Mouse (Mus musculus): ENCODE measurements around the gene Nol6.

The Nol6 gene

DNA sequence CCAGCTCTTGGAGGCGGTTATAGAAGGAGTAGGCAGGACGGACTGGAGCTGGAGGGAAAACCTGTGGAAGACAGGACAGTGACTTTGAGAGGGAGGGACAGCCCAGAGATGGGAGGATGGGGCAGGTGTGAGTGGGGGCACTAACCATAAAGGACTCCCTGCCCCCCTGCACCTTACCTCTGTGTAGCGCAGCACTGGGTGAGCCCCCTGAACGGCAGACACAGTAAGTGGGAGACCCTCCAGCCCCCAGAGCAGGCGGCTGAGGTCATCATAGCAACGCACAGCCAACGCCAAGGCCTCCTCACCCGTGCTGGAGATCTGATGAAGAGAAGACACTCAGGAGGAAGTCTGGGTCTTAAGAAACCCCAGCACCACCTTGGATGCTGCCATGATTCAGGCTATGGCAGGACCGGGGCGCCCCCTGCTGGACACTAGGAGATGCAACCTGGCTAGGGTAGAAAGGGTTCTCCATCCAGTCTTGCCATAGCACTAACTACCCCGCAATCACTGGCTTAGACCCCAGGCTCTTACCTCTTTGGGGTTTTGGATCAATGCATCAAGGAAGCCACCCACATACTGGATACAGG lies 5.5 kb downstream of the Nol6 start:
- DNase-seq (ENCODE audit: low read depth): no peak

DNA sequence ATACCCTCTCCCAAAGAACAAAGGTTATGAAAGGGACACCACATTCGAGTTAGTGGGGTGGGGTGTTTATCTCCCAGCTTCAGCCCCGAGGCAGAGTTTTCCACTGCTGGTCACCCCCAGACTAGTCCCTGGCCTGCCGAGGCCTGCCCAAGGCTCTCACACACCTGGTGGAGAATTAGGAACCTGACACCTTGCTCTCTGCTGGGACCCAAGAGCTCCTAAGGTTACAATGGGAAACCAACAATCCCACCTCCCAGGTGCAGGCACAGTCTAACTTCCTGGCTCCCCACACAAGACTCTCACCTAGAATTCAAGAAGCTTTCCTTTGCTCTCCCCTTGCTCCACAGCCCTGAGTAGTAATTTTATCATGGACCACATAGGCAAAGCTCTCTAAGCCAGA lies 7.4 kb downstream of the Nol6 start:
- DNase-seq (ENCODE audit: low read depth): no peak

DNA sequence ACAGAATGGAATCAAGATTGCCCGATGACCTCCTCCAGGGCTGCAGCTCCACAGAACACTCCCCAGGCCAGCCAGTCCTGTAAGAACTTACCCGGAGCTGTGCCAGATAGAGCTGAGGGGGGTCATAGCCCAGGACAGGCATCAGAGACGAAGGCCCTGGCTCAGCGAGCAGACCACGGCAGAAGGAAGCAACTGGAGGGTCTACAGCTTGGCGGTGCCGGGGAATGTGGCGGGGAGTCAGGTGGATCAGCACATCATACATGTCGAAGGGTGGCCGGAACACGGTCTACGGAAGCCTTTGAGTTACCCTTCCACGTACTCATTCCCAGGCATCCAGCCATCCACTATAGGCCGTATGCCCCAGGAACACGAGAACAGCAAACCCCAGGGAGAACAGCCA lies 8.5 kb downstream of the Nol6 start:
- no peak for DNase-seq (ENCODE audit: low read depth)

DNA sequence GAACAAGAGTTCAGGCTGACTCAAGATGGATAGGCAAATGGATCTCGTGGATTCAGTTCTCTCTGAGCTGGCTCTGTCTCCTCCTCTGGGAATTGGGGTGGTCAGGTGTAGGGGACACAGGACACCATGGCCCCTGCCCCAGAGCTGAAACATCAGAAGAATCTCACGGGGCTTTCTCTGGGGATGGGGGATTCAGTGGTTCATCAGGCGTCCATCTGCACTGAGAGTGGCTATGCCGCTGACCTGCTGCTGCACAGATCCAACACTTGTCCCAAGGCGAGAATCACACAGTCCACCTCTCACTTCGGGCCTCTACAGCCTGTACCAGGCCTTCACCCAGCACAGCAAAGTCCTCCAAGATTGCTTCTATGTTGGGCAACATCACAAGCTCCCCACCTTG lies 9.2 kb downstream of the Nol6 start:
- no peak for DNase-seq (ENCODE audit: low read depth)

DNA sequence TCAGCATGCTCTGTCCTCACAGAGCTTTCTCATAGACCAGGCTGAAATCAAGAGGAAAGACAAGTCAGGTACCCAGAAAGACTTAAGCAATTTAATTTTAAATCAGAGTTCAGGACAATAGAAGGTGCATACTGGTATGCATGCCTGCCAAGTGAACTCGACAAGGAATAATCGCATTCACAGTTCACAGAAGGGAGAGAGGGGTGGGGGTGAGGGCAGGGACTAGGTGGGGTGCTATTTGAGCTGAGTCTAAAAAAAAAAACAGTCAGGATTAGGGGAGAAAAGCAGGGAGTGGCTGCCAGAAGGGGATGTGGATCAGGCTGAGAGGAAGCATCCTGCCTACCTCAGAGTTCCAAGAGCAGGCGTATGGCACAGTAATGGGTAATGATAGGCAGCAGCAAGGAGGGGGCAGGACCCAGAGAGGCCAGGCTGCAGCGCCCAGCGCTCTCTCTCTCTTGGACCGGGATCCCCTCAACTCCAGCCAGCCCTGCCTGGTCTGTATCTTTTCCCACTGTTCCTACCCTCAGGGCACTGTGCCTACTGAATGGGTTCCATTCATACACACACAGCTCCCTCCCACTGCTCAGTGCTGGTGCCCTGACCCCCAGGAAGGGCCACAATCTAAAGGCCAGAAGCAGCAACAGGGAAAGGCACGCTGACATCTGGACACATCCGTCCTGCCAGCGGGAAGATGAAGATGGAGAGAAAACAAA lies 9.7 kb downstream of the Nol6 start:
- no peak for DNase-seq (ENCODE audit: low read depth)

DNA sequence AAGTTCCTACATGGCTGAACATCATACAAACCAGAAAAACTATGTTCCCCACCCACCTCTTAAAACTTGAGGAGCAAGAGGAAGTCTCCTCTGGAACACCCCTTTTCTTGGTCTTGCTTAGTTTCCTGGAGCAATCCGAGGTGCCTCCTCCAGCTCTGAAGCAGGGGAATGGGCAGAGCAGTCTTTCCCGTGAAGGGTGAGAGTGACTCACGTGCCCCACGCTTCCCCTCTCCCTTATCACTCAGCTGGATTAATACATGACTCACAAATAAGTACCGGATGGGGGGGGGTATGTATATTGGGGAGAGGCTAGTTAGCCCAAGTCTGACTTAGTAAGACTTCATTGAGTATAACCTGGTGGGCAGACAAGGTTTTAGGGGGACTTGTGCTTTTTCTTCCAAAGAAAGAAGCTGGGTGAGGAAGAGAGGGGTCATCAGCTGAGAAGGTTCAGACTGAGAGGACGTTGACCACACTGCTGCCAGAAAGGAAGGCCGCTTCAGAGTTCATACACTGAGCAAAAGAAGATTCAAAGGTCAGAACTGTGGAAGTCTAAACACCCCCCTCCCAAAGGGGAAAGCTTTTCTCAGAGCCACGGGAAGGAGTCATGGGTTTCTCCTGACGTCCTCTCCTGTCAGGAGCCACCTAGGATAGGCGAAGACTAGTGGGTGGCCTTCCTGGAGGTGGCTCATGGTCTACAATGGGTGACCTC lies 15.4 kb downstream of the Nol6 start:
- DNase-seq (ENCODE audit: low read depth): no peak

DNA sequence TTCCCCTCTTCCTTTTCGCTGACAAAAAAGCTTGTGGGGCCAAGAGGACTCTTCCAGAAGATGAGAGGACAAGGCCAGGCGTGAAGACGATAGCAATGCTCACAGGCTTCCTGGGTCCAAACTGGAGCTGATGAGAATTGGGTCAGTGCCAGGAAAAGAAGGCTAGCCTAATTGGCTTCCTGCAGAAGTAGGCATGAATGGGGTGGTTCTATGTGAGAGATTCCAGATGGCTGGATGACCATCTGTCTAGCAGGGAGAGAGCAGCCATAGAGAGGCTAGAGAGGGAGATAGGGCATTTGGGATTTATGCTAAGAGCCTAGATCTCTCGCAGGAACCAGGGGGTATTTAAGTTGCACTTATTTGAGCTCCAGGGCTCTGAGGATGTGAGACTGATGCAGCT lies 16.8 kb downstream of the Nol6 start:
- no peak for DNase-seq (ENCODE audit: low read depth)

DNA sequence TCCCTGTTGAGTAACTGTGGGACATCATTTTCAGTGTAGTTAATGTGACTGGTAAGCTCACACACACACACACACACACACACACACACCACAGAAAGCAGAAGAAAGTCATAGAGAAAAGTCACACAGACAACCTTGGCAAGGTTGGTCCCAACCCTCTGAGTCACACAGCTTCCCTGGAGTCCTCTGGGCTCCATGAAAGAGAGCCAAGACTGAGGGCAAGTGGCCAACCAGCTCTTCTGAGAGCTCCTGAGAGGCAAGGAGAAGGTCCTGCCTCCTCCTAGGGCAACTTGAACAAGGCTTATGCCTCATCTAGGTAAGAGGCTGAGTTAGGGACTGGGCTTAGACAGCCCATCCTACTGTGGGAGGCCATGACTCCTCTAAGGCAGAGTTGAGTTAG lies 21.4 kb downstream of the Nol6 start:
- DNase-seq (ENCODE audit: low read depth): peak; percentile 63

DNA sequence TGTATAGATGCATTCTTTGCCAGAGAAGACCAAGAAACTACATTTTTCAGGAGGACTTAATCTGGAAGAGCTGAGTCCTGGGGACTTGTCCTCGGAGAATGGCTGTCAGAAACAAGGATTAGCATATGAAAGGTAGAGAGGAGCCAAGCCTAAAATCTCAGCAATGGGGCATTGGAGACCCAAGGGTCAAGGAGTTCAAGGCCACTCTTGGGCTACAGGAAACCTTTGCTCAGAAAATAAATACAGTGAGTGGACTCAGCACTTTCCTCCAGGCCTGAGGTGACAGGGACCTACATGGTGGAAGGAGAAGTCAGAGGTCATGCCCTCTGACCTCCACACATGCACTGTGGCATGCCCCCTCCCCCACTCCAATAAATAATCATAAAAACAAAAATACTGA lies 23.3 kb downstream of the Nol6 start:
- DNase-seq (ENCODE audit: low read depth): no peak

DNA sequence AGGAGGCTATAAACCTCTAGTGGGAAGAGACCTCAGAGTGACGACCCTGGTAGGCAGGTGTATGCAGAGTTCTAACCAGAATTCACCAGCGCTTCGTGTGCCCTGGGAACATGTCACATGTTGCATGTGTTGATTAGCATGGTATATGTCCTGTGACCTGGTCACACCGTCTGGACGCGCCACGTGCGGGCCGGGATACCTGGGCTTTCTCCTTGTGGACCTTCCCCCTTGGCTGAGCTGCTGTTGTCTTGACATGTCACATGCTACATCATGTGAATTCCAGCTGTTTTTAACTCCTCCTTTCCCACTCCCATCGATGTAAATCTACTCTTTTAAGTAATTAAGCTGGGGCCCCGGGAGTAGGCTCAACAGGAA lies 25.7 kb downstream of the Nol6 start:
- no peak for DNase-seq (ENCODE audit: low read depth)

DNA sequence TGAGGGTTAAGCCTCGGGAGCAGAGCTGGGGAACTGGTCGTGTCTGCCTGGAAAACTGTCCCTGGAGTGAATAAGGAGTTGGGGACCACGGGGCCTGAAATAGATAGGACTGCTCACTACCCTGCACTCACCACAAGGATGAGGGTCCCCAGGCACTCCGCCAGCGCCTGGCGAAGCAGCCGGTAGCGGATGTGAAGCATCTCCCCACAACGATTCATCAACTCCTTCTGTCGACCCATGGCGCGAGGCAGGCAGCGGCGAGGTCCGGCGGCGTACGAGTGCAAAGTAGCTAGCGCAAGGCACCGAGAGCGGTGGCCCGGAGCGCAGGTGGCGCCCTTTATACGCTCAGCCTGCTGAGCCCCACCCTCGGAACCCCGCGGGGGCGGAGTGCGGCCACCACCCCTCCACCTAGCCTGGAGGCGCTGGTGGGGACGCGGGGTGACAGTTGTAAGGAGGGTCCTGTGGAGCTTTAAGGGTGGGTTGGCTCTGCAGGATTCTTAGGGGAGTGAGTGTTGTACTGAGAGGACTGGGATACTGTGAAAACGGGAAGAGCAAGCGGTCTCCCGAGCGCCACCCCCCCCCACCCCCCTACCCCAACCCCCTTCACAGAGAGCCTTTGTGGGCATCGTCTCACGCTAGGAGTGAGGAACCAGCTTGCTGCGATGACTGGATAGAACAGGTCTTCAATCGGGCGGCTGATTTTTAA lies 26.2 kb downstream of the Nol6 start, which contains the start of gene Aqp3:
Gene Aqp3, minus strand, starts transcription at position 313 of the 706 bp plus-strand sequence.
- no peak for DNase-seq (ENCODE audit: low read depth)

DNA sequence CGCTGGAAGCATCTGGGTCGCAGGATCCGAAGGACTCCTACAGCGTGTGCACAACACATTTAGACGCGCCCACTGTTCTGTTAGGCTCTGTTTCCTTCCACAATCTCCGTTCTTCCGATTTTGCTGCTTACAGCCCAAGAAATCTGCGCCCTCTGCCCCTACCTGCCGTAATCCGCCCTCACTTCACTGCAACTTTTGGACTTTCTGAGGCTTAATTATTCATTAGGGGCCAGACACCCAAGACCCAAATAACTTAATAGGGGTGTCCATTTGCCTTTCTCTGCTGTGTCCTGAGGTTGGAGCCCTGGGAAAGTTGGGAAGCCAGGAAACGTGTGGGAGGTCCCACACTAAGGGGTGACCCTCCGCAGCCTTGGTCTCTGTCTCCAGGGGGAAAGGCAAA lies 26.9 kb downstream of the Nol6 start:
- no peak for DNase-seq (ENCODE audit: low read depth)

DNA sequence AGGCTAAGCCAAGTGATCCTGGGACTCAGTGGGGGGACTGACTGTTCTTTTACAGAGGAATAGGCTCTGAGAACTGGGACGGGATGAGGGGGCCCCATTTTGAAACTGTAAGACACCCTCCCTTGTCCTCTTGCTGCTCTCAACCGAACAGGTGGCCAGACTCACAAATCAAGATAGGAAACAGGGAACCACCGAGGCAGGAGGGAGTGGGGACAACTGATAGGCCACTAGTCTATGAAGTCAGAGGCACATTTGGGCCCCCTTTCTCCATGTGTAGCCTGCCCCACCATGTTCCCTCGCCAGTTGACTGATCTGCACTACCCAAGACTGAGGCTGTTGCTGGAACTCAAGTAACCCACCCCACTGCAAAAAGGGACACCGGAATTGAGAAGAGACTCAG lies 27.5 kb downstream of the Nol6 start:
- DNase-seq (ENCODE audit: low read depth): no peak

DNA sequence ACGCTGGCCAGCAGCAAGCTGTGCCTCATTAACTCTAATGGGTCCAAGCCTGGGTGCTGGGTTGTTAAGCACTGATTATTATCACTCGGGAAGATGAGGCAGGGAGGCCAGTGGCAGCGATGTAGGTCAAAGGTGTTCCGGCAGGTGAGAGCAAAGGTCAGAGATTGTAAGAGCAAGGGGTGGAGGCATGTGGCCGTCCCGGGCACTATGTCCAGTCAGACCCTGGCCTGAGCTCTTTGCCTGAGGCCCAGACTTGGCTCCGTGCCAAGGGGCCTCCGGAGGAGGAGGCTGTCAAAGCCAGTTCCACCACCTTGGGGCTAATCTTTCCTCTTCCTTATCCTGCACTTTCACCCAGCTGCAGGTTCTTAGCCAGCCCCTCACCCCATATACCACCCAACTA lies 28.1 kb downstream of the Nol6 start:
- DNase-seq (ENCODE audit: low read depth): no peak

DNA sequence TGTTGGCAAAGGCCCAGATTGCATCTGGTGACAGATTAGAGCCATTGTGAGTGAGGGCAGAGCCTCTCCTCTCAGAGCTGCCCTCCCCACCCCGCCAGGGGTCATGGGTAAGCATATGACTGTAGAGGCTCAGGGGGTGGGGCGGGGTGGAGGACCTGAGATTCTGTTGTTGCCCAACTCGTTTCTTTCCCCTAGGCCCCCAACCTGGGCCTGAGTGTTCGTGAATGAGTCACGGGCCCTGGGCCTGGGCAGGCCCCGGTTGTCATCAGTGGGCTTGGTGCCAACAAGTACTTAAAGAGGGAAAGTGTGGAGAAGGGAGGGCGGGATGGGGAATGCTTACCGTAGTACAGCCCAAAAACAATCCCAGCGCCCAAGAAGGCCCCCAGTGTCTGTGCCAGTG lies 29.9 kb downstream of the Nol6 start:
- DNase-seq (ENCODE audit: low read depth): peak; percentile 22

DNA sequence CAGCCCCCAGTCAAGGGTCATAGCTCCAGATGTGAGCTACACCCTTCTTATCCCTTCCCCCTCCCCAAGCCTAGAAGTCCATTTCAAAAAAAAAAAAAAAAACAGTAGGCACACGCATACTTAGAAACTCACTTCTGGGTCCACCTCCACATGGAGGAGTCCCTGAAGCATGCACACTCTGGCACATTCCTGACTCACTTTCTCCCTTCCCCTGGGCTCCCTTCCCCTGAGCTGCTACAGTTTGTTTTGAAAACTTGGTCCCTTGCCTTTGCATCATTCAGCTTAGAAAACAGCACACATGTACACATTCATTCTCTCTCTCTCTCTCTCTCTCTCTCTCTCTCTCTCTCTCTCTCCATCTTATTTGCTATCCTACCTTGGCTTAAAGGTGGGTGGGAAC lies 31.3 kb downstream of the Nol6 start:
- no peak for DNase-seq (ENCODE audit: low read depth)

DNA sequence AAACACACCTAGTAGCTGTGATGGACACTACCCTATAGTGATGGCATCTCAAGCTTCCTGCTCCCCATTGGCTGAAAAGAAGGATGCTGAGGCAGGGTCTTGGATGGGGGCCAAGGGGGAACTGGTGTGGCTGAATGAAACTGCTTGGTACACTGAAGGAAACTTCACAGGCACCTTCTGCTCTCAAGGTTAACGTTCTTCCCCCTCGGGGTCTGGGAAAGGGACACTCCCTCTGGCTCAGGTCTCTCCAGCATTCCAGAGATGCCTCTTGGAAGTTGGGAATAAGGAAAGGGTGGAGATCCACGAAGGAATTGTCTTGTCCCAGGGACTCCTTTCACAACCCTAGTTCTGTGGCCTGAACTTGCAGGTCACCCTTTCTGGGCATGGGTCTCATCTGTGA lies 32.9 kb downstream of the Nol6 start:
- DNase-seq (ENCODE audit: low read depth): no peak

DNA sequence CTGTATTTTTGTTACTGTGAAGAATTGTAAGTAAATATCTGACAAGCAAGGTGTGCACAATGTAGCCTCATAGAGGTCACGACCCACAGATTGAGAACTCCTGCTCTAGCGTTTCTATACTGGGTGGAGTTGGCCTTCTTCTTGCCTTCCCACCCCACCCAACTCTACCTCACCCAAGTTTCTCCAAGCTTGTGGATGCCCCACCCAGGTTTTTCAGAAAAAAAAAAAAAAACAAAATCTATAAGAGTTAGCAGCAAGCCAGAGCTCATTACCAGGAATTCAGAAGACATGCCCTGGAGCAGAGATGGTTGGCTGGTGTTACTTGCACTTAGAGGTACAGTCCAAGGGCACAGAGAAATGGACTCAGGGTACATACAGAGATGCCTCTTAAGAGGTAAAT lies 34.5 kb downstream of the Nol6 start:
- no peak for DNase-seq (ENCODE audit: low read depth)

DNA sequence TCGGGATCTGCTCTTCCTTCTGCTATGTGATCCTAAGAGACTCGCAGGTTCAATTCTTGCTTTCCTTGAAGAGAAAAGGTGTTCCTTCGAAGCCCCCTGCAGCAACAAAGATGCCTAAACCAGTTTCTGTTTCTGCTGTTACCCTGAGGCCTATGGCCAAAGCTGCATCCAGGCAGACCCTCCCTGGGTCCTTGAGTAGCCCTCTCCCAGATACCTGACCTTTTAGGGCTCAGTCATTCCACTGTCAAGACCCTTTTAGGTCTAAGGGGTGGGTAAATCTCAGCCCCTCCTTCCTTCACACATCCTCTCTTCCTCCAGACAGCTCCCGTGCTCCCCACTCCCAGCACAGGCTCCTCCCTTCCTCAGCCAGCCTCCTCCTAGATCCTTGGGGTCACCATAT lies 35.1 kb downstream of the Nol6 start:
- DNase-seq (ENCODE audit: low read depth): no peak

DNA sequence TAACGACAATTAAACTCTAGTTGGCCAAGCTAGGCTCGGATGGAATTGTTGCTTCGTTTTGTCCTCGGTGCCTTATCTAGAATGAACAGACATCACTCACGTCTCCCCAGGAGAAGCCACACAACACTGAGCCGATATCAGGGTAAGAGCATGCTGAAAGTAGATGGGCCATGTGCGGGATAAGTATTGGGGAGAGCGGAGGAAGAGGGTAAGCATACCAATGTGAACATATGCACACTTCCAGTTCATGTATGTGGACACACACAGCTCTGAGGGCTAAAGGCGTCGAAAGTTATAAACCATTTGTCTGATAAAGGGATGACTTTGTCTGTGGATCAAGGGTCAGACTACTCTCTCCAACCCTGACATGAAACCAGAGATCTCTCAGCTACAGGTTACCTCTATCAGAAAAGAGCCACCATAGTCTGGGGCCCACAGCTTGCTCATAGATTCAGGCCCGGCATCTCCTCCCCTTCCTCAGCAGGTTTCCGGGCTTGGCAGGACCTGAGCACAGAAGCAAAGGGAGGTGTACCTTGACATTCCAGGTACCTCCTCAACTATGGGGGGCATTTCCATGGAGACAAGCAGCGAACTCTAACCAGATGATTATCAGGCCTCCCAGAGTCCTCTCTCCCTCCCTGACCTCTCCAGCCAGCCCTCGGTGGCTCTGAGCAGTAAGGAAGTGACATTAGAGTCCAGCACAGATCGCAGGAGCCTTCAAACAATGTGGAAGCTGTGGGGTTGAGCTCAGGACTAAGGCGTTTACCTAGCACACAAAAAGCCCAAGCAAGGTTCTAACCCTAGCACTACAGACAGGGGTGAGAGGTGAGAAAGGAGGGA lies 36.6 kb downstream of the Nol6 start:
- no peak for DNase-seq (ENCODE audit: low read depth)

DNA sequence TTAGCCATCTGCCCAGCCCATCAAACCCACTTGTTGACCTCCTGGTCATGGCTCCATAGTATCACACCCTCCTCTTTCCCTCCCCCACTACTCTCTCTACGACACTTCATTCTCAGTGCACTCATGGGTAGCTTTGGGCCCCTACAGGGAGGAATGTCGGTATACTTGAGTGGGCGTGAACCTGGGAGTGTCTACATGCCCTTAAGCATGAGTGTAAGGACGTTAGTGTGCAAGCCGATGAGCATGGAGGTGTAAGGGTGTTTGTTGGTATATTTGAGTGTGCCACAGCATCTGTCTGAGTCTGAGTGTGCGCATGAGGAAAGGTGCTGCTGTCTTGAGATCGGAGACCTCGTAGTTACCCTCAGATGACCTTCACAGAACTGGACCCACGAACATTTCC lies 37.3 kb downstream of the Nol6 start:
- no peak for DNase-seq (ENCODE audit: low read depth)

DNA sequence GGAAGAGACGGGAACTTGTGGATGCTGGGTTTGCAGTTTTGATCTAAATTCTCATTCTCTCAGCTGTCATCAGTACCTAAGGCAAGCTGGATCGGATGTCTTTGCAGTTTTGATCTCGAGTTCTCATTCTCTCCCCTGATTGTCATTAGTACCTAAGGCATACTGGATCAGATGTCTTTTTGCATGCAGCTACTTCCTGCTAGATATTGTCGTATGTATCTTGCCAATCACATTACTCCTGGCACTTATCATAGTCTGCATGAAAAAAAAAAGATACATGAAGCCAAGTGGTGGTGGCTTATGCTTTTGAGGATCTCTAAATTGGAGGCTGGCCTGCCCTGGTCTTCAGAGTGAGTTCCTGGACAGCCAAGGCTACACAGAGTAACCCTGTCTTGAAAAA lies 39.4 kb downstream of the Nol6 start:
- no peak for DNase-seq (ENCODE audit: low read depth)
